Mouse (Mus musculus) adrenal gland, adult (tissue): ENCODE measurements around the gene Gm20696.
A peak's percentile ranks its signal among the peaks of the same experiment; 100 is the strongest.

Experiments
- DNase-seq, 2 experiments: peaks; one replicate each; pipeline ENCODE4 v3.0.0; 2022 to 2023; ENCODE audit warnings: low spot score in 1 of 2; ENCODE audit not compliant: inconsistent age in 2 of 2

Gm20696 gene

GRCm38 (mm10) chr6:99401801-99402200, 264.8 kb downstream of the Gm20696 start:
- no peak for DNase-seq

GRCm38 (mm10) chr6:99401211-99401610, 265.4 kb downstream of the Gm20696 start:
- no peak for DNase-seq

- DNase-seq: no peak
Measured at GRCm38 (mm10) chr6:99395745-99396144, 270.9 kb downstream of the Gm20696 start.

DNA sequence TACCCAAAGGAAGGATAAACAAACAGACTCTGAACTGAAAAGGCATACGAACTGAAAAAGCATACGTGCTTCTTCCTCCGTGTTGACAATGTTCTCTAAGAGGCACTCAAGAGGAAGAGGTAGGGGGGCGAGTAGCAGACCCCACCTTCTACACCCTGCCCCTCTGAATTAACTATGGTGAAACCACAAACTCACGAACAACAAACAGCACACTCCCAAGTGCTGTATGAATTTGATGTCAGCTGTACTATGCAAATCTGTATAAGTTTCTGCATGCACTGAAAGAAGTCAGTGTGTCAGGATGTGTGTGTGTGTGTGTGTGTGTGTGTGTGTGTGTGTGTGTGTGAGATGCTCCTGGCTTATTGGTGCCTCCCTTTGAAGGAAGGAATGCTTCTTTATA, 271.8 kb downstream of the Gm20696 start:
- no peak for DNase-seq

GRCm38 (mm10) chr6:99392484-99392883, 274.1 kb downstream of the Gm20696 start:
- no peak for DNase-seq

DNA sequence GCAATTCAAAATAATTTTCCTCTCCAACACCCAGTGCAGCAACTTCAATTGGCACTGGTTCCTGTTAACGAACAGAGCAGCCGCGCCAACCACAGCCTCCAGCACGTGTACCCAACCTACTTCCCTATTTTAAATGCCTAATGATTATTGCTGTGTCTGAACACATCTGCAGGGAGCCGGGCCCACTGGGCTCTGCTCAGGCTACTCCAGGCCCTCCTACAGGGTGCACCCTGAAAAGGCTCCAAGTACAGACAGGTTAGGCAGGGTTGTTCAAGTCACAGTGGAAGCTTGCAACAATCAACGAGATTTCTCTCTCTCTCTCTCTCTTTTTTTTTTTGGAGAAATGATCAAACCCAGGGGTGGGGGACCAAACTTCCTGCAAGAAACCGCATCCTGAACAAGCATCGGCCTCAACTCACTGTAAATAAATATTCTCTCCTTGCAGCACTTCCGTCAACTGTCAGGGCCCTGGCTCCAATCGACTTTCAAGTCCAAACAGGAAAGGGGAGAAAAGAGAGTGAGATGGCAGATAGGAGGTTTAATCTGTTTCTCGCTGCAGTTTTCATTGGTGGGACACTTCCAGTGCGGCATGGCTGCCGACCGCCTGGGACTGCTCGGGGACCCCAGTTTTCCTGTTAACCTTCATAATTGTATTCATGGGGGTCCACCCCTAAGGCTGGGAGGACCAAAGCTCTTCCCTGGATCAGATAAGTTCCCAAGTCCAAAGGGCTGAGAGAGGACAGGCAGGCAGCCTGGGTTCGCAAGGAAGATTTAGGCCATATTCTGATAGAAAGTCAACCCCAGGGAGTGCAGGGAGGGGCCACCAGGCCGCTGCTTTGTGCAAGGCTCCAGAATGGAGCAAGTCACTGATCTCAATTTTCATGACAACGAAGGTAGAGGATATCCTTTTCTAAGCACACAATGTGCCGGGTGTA, 277.6 kb downstream of the Gm20696 start:
- DNase-seq: peak; percentile 26 to 52

DNA sequence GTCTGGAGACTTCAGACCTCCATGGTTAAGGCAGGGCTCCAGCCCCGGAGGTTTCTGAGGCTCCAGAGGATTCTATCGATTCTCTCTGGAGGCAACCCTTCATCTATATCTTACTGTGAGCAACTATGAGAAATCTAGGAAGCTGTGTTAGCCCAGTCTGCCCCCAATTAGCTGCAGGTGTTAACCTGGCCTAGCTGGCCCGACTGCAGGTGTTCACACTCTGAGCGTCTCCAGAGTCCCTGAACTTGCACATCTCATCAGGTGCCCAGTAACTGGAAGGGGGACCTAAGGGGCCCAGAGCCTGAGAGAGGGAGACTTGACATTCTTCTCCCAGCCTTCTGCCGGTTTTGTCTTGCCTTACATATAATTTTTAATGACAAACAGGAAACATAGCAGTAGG, 278.6 kb downstream of the Gm20696 start:
- DNase-seq: no peak

DNA sequence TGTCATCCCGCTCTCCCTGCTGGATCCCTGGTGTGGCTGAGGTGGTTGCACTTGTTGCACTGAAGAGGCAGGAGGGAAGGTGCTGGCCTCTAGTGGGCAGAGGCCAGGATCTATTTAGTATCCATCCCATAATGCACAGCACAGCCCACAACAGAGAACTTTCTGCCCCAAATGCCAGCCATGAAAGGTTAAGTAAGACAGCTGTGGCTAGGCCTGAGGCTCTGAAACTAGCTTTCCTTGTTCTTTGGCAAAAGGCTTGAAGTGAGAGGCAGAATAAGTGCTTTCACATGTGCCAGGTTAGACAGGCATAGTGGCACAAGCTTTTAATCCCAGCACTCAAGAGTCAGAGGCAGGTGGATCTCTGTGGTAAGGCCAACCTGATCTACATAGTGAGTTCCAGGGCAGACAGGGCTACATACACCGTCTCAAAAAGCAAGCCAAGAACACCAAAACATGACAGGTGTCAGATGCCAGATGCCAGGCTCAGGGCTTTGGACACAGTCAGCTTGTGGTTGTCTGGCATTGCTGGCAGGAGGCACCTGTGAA, 281.5 kb downstream of the Gm20696 start:
- DNase-seq: peak; percentile 38 to 66

DNA sequence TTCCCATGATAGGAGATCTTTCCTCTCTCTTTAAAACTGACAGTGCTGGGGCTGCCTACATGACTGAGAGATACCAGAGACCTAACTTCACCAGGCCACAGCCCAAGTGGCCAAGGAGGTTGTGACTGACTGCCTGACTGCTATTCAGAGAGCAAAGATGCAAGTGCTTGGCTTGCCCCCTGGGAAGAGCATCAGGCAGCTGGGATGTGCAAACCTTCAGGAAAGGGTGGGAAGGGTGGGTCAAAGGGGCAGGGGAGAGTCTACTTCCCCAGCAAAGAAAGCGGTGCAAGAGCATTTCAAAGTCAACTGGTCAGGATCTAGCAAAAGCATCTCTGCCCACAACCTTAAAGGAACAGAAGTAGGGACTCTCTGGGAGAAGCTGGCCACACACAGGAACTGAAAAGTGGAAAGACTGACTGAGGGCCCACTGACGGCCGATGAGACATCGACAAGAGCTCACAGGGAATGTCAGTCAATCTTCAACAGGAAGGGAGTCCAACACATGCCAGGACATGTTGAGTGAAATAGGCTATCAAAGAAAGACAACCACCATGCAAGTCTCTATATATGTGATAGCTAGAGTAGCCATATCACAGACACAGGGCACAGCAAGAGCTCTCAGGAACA, 282.6 kb downstream of the Gm20696 start:
- no peak for DNase-seq

DNA sequence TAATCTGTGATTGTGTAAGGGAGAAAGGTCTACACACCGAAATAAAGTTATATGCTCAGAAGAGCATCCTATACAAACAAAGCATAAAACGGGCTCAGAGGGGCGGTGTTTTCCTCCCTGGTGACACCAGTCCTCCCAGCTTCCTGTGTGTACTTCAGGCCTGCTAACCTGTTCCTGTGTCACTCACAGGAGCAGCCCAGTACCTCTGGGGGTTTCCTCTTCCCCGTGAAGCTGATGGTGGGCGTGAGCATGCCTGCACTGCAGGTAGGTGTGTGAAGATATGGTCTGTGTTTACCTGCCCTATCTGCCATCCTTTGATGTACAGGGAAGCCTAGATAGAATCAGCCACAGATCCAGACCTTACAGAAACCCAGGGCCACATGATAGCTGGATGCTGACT, 286.5 kb downstream of the Gm20696 start:
- no peak for DNase-seq

DNA sequence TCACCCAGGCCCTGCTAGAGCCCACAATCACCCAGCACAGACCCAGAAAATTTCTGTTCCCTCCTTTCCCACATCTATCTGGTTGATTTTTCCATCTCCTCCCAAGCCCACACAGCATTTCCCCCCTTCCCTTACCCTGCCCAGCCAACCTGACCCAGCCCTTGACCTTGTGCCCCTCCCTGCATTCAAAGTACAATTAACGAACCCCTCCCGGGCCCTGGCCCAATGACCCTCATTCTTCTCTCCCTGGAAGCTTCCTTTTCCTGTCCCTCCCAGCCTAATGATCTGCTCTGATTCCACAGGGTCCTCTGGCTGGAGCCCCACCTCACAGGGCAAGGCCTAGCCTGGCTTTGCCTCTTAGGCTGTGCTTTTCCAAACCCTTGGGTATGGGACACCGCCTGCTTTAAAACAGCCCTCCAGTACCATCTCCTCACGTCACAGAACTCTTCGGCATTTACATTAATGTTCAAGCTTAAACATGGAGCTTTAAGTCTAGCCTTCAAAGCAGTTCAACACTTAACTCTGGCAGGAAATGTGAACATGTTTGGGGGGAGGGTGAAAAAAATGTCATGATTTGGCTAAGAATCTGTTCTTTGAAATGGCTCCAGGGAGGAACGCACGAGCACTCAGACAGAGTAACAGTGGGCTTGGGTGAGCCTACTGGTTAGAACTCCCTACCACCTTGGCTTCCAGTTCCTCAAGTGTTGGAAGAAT, 287.4 kb downstream of the Gm20696 start:
- peak; percentile 39 to 67 for DNase-seq

DNA sequence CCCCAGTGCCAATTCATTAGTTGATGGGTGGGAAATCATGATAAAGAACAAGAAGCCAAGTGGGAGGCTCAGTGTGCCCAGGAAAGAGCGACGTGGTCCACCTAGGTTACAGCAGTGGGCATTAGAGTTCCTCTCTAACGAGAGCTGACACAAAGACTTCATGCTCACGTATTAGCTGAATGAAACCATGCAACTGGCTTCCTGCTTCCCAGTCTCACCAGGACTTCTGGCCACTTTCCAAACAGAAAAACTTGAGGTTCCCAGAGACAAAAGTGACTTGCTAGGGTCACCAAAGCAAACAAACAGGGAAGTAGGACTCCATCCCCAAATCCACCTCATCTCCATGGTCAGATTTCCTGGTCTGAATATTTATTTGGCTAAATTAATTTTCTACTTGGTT, 288.9 kb downstream of the Gm20696 start:
- DNase-seq: no peak

GRCm38 (mm10) chr6:99377131-99377530, 289.5 kb downstream of the Gm20696 start:
- DNase-seq: no peak

DNA sequence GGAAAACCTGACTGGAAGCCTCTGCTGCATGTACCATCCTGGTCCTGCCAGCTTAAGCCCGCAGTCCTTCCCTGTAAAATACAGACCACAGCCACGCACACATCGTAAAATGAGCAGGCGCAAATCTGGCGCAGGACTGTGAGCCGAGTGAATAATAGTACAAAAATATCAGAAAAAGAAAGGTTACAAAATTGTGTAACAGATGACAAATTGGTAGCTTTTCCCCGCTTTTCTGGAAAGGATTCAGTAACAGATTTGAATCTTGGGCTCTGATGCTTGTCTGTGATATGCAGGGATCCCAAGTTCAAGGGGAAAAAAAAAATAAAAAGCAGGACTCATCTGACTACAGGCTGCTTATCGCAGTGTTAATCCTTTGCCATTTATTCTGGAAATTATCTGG, 289.9 kb downstream of the Gm20696 start:
- DNase-seq: no peak

DNA sequence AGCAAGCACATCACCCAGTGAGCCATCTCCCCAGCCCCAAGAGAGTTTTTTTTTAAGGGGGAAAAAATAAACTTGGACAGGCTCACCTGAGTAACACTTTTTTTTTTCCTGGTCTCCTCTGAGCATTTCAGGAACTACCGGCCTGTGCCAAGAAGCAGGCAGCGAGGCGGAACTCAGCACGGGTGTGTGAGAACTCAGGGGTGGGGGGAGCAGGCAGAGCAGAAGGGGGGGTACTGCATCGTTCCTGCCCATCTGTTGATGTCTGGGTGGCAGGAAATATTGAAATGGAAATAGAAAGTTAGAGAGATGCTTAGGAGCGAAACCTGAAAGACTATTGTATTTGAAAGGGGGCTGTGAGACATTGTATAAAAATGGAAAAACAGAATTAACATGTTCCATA, 290.7 kb downstream of the Gm20696 start:
- no peak for DNase-seq

GRCm38 (mm10) chr6:99375376-99375775, 291.2 kb downstream of the Gm20696 start:
- DNase-seq: no peak

DNA sequence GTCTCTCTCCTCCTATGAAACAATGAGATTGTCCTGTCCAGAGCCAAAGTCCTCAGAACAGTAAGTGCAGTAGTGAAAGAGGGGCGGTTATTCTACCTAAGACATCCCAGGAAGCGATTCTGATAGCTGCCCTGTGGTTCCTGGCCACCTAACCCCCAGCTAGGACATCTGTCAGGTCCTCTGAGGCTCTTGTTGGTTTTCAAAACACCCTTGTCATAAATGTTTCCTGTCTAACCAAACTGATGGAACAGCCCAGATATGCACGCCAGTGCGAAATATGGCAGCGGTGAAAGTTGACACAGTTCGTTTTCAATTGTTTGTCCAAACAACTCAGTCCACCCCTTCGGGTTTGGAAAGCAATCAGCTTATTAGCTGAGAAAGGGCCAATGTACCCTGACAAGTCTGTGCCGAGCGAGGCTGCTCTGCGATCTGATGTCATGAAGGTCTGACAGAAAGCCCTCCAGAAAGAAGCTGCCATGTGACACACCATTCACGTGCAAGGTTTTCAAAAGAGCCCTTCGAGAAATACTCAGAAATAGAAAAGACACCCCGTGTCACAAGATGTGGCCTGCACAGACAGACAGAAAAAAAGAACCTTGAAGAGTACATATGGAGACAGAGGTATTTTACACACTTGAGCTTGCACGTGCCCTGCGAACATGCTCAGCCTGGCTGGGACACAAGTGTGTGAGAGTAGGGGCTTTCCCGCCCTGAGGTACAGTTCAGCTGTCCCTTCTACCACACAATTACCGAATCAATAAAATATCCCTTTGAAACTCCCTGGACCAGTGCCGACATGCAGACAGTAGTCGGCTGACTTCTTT, 291.9 kb downstream of the Gm20696 start:
- DNase-seq: no peak

DNA sequence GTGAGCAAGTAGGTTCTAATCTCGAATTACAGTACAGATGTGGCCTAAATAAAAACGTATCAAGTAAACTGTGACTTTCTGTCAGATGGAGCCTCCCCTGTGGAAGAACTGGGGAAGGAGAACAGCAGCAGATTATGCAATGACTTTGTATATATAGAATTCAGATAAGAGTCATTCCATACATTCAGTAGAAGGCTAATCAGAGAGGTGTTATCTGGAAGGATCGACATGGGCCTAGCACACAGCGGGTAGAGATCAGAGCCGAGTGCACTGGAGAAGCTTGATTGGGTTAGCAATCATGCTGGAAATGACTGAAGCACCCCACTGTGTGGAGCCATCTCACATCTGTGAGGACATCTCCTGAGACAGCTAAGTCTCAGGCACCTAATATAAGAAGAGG, 294.2 kb downstream of the Gm20696 start:
- no peak for DNase-seq

DNA sequence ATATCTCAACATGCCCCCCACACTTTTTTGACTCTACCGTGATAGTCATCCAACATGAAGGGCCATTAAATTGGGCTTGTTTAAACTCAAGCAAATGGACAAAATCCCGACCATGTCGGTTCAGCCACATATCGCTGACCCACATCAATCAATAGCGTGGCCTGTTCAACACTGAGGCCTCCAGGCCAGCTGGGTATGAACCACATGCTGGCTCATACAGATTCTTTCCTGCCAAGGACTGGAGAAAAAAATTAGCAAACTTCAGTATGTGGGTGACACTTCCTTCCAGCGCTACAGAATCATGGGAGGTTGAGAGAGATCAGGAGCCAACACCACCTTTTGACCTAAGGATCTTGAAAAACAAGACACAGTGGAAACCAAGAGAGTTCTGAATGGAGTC, 294.6 kb downstream of the Gm20696 start:
- DNase-seq: no peak

DNA sequence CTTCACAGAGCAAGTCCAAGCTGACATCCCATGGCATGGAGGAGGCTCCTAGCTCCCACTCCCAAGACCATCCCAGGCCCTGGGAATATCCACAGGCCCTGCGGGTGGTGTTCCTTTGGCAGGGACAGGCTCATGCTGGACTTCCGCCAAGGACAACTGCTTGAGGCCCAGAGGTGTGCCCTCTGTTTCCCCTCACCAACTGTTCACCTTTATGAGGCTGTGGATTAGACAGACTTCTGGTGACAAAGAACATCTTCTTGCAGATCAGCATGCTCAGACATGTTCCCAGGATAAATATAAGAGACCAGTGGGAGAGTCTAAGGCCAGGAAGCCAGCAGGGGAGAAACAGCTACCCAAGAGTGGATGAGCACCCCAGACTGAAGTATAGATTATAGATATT, 296.7 kb downstream of the Gm20696 start:
- DNase-seq: no peak

DNA sequence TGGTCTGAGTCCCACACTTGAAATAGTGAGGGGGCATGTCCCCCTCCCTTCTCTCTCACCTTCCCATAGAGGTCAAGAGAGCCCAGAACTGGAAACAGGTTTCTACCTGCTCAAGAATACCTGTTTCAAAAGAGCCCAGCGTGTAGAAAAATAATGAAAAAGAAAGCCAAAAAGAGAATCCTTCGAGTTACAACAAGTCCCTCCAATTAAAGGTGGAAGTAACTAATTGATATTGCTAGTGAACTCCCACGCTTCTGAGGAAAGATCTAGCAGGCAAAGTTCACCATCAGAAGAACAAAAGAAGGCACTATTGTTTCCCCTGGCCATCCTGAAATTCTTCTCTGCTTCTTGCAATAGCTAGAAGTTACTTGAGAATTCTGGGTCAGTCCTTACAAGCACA, 297.4 kb downstream of the Gm20696 start:
- DNase-seq: no peak
